Mouse (Mus musculus): ENCODE measurements at regions not wholly inside any gene's neighbourhood (a gene's known extent, or its start where the extent isn't known, plus 50 kb on each side); places are given as distances from the start of the nearest gene placed in this dataset.
"Not testable (repeated sequence)": the region's sequence is repeated elsewhere in the genome, so short reads cannot be mapped to it uniquely, and the experiment has no call there.

- peak in 1 of 2 experiments; percentile 55 for DNase-seq
Observed at GRCm38 (mm10) chr16:65629186-65629585, 66.7 kb upstream of the Chmp2b start.

GRCm38 (mm10) chr16:65631680-65632079 is 69.2 kb upstream of the Chmp2b start:
- no peak for DNase-seq

DNA sequence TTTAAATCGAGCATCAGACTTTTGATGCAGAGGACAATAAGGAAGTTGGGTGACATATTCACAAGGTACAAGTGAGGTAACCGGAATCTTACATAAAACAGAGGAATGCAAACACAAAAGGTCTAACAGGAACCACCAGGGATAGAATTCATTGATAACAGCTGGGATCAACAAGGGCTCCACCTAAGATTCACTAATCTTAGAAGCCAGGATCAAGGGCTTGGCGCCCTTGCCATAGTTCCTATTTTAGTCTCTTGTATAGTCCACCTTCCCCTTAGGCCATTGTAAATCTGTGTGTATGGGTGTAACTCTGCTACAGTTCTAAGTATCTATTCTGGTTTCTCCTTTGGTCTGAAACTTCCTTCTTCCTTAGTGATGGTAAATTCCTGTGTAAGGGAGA is 84.2 kb upstream of the Chmp2b start:
- DNase-seq, result not testable (repeated sequence)

- no peak for DNase-seq
Observed at GRCm38 (mm10) chr16:65649061-65649460, 86.5 kb upstream of the Chmp2b start.

GRCm38 (mm10) chr16:65655490-65655889 is 93.0 kb upstream of the Chmp2b start:
- no peak for DNase-seq

DNA sequence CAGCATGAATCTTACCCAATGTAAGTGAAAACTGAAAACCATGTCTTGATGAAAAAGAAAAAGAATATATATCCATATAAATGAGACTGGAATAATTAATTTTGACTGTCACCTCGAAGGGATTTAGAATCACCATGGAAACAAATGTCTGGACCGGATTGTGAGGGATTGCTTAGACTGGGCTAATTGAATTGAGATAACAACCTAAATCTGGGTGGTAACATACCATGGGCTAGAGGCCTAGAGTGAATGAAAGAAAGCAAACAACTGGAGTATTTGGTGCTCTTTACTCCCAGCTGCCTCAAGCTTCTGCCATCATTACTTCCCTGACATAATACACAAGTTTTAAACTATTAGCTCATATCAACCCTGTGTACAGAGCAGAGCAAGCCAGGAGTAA is 95.3 kb upstream of the Chmp2b start:
- no peak for DNase-seq

DNA sequence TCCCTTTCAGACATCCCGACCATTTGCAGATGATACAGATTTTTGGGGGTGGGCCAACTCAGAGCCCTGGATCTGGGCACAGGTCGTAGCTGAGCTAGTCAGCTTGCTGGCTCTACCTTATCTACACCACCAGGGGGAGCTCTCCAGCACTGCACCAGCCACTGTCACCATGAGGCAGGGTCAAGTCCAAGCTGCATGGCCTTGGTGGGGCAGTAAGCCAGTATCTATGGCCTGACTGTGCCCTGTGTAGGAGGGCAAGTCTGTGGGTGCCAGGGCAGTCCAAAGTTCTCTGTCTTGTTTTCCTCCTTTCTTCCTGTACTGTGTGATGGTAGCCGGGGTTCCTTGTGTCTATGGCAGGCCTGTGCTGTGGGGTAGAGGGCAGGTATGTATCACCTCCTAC is 102.3 kb upstream of the Chmp2b start:
- DNase-seq, result peak; percentile 7 to 18

DNA sequence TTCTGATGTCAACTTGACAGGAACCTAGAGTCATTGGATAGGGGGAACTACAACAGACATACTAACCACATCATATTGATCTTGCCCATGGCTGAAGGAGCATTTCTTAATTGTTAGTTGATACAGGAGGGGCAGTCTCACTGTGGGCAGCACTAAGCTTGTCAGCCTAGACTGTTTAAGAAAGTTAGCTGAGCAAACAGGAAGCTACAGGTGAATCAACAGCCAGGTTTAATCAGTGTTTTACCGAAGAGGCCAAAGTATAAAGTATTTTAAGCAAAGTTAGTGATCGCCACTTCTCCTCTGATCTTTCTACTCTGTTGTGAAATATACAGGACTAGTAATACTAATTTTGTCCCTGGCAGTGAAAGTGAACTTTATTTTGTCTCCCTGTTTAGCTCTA is 109.6 kb upstream of the Chmp2b start:
- no peak for DNase-seq

DNA sequence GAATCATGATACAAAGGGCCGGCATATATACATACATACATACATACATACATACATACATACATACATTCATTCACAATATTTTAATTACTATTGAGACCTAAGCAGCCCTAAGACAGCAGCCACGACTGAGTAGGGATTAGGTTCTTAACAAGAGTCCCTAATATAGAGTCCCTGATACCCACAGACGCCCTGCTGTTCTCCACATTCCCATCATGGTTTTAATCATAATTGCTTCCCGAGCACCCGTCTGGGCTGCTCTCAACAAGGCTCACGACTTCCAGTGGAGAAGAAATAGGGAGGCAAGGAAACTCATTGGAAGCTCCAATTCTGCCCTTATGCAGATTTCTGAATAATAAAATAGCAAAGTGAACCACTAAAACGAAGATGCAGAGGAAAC is 120.6 kb upstream of the Chmp2b start:
- DNase-seq, result no peak

DNA sequence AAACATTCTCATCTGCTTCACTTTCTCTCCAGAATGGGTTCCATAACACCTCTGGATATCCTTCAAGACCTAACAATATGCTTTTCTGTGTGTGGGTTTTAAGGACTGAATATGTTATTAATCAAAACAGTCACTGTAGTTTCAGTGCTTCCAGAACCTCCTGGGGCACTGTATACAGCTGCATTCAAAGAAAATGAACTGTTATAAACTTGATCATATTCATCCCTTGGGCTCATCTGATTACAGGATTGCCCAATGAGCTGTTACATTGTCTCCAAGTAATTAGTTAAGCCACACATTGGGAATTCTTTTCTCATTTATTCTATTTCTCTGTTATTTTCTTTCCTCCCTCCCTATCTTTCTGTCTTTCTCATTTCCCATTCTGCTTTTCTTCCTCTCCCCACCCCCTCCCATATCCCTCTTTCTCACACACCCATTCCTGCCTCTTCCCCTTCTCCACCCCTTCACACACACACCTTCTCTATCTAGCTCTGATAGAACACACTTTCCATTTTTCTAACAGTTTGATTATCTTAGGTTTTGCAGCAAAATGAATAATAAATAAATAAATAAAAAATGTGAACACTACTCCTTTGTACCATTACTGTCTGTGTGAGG is 121.3 kb upstream of the Chmp2b start:
- DNase-seq, result no peak

GRCm38 (mm10) chr16:65693626-65694025 is 121.4 kb upstream of the Vgll3 start:
- DNase-seq, result no peak

- DNase-seq, result no peak
Observed at GRCm38 (mm10) chr16:65715631-65716030, 99.4 kb upstream of the Vgll3 start.

- no peak for DNase-seq
Observed at GRCm38 (mm10) chr16:65718791-65719472, 96.1 kb upstream of the Vgll3 start.

GRCm38 (mm10) chr16:65720953-65721352 is 94.1 kb upstream of the Vgll3 start:
- DNase-seq, result no peak

DNA sequence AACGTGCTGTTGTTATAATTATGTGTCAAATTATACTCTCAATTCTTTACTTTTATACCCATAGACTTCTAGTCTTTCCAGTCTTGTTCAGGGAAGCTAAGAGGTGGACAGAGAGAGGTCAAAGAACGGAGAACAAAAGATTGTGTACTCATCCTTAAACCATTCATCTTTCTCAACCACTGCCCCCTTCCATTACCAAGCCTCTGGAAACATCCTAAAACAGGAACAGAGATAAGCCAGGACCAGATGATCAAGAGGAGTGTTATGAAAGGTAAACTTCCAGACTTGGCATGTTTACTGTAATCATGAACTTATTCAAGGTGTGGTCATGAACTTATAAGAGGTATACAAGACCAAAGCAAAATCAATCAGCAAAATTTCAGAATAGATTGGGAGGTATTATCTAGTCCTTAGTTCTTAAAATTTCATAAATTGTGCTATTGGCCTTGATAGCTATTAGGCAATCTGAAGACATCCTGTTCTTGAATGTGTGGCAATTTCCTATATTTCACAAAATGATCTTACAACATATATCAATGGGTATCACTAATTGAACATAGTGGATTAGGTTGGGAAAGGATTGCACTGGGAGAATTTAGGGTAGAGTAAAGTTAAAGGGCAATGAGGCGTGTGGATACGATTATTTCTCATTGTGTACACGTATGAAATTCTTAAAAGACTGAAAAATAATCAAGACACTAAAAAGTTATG is 89.3 kb upstream of the Vgll3 start:
- DNase-seq, result no peak

- no peak for DNase-seq
Observed at GRCm38 (mm10) chr16:65726289-65726688, 88.8 kb upstream of the Vgll3 start.

DNA sequence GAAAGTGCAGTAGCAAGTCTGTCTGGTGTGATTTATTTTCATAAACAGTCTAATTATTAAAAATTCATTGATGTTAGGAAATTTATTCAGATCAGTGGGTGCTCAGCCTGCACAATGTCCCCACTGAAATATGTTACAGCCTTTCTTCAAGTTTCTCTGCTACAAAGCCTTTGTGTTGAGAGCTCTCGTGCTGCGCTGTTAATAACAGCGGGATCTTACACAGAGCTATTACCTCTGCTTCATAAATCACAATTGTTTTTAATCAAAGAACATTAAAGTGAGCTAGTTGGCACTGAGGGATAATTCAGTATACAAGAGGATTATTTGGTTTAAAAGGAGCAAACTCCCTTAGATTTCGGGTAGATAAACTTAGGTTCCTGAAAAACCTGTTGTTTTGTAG is 85.7 kb upstream of the Vgll3 start:
- no peak for DNase-seq

- no peak for DNase-seq
Observed at GRCm38 (mm10) chr16:65739652-65740051, 75.4 kb upstream of the Vgll3 start.

GRCm38 (mm10) chr16:65742951-65743350 is 72.1 kb upstream of the Vgll3 start:
- DNase-seq, result no peak

DNA sequence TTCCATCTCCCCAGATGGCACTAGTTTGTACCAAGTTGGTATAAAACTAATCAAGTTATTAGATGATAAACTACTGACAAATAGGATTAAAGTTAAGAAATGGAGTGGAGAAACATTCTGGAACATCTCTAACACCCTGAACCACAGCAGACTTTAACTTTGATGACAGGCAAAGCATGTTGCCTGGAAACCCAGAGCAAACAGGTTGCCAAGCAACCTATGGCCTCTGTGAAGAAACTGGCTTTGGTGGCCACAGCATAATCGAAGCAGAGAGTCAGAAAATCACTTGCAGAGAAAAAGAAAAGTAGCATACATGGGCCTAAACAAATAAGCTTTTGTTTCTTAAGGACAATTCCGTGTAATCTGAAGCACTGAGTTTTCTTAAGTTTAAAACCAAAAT is 59.4 kb upstream of the Vgll3 start:
- no peak for DNase-seq

Data from lung, postnatal 4 days (tissue).